Mouse (Mus musculus): ENCODE data around the gene Ltbp1.

- TF ChIP-seq CTCF (conservative IDR thresholded peaks at IDR 0.05 in 1 of 2, IDR thresholded peaks at IDR 0.05 in 1 of 2; ENCODE audit: low read depth in 2 of 2, low read length in 2 of 2), result no peak
- TF ChIP-seq EP300 (IDR thresholded peaks at IDR 0.05; ENCODE audit: low read length), result no peak
- no peak for TF ChIP-seq HCFC1 (IDR thresholded peaks at IDR 0.05; ENCODE audit: low read depth, low read length)
- TF ChIP-seq TCF12 (IDR thresholded peaks at IDR 0.05; ENCODE audit: low read depth, low read length), result no peak
- TF ChIP-seq ZNF384 (IDR thresholded peaks at IDR 0.05; ENCODE audit: low read depth, low read length), result no peak
- TF ChIP-seq IRF4 (IDR thresholded peaks at IDR 0.05; ENCODE audit: low read depth, low read length), result no peak
- TF ChIP-seq POLR2A (IDR thresholded peaks at IDR 0.05; ENCODE audit: low read depth, low read length), result no peak
- no peak for TF ChIP-seq MAFK (IDR thresholded peaks at IDR 0.05; ENCODE audit: insufficient replicate concordance, low read length)
- no peak for TF ChIP-seq ZKSCAN1 (IDR thresholded peaks at IDR 0.05; ENCODE audit: borderline replicate concordance, low read depth, low read length)
- TF ChIP-seq RCOR1 (conservative IDR thresholded peaks at IDR 0.05; ENCODE audit: low read depth, low read length), result no peak
- TF ChIP-seq E2F4 (IDR thresholded peaks at IDR 0.05; ENCODE audit: insufficient replicate concordance, low read depth, low read length), result no peak
- TF ChIP-seq ZC3H11A (IDR thresholded peaks at IDR 0.05; ENCODE audit: low read depth, low read length), result no peak
- no peak for TF ChIP-seq CHD1 (IDR thresholded peaks at IDR 0.05; ENCODE audit: low read depth, low read length)
Observed at GRCm38 (mm10) chr17:75094591-75094990, 89.2 kb downstream of the Ltbp1 start.

Data from CH12.LX (cell line).